Mouse (Mus musculus) heart, adult 2 months (tissue): ENCODE measurements around the gene Umad1.

Experiments
- CTCF ChIP-seq: fragments of 200-600 bp; IDR thresholded peaks from 2 replicates; pipeline ENCODE4 v1.8.1; 2022; ENCODE audit warnings: antibody characterized with exemption, mild to moderate bottlenecking, moderate library complexity
- EP300 ChIP-seq: fragments of 200-500 bp; IDR thresholded peaks from 2 replicates; pipeline ENCODE4 v1.6.1; 2011; ENCODE audit warnings: low read depth, low read length, control low read depth; ENCODE audit not compliant: insufficient read depth
- POLR2A ChIP-seq: fragments of 200-500 bp; IDR thresholded peaks from 2 replicates; pipeline ENCODE4 v1.6.1; 2011; ENCODE audit warnings: mild to moderate bottlenecking, low read depth, low read length, control low read depth; ENCODE audit not compliant: insufficient read depth

- TF ChIP-seq POLR2A: no peak
- TF ChIP-seq CTCF: 0 out of 2 replicates have a peak, but pooled peaks have one; percentile 14
- TF ChIP-seq EP300: peak; percentile 83; the same call in 1 of the 2 replicates
Observed at GRCm38 (mm10) chr6:8472915-8473314, 213.8 kb downstream of the Umad1 start.
